Mouse (Mus musculus) stomach, postnatal 0 days (tissue): ENCODE data around the gene Fam172a.

Source experiments
- CTCF ChIP-seq: IDR thresholded peaks from 2 replicates; pipeline ENCODE4 v1.5.1; 2016; ENCODE audit warnings: antibody characterized with exemption, low read depth, mild to moderate bottlenecking, moderate library complexity
- EP300 ChIP-seq: optimal IDR thresholded peaks from 2 replicates; pipeline ENCODE3; 2016; ENCODE audit warnings: antibody characterized with exemption

GRCm38 (mm10) chr13:78196236-78196796 lies 494.5 kb downstream of the Fam172a start:
- TF ChIP-seq CTCF = no peak
- TF ChIP-seq EP300 = no peak
